Mouse (Mus musculus) heart, postnatal 4 days (tissue): ENCODE measurements around the gene Hdac11. TPM values are rescaled to one million over a fixed set of nuclear protein-coding genes. Genes with fewer than 3 reads are reported as not detected.

Experiments used
- DNase-seq: peaks from one replicate; pipeline ENCODE4 v3.0.0; 2021
- total RNA-seq, 2 experiments: library from RNA; stranded (reverse); gene quantifications; 2 replicates each; pipeline ENCODE4 v1.2.3; 2021

Gene Hdac11
- total RNA-seq, 2 experiments from 2014 or later: 11.4 to 12.5 TPM

- DNase-seq: no peak
Observed at GRCm38 (mm10) chr6:91137343-91137956, 19.0 kb upstream of the Hdac11 start.

- peak; percentile 88 for DNase-seq
Observed at GRCm38 (mm10) chr6:91139846-91140245, 16.6 kb upstream of the Hdac11 start.

- DNase-seq: no peak
Observed at GRCm38 (mm10) chr6:91145056-91145455, 11.4 kb upstream of the Hdac11 start.

- DNase-seq: no peak
Observed at GRCm38 (mm10) chr6:91145572-91145971, 10.9 kb upstream of the Hdac11 start.

- DNase-seq: no peak
Observed at GRCm38 (mm10) chr6:91146443-91147151, 9.9 kb upstream of the Hdac11 start.

- no peak for DNase-seq
Observed at GRCm38 (mm10) chr6:91147152-91147770, 9.2 kb upstream of the Hdac11 start.

GRCm38 (mm10) chr6:91152892-91153548 lies 3.4 kb upstream of the Hdac11 start:
- no peak for DNase-seq

GRCm38 (mm10) chr6:91153549-91154064 lies 2.9 kb upstream of the Hdac11 start:
- DNase-seq: no peak

GRCm38 (mm10) chr6:91154685-91155084 lies 1.8 kb upstream of the Hdac11 start:
- DNase-seq: no peak

GRCm38 (mm10) chr6:91155286-91155685 lies 1.2 kb upstream of the Hdac11 start:
- DNase-seq: no peak

GRCm38 (mm10) chr6:91156062-91156461 lies 403 bp upstream of the Hdac11 start:
- no peak for DNase-seq

GRCm38 (mm10) chr6:91157237-91157570 lies 739 bp downstream of the Hdac11 start:
- DNase-seq: no peak

- no peak for DNase-seq
Observed at GRCm38 (mm10) chr6:91159047-91159446, 2.6 kb downstream of the Hdac11 start.

- DNase-seq: peak; percentile 62
Observed at GRCm38 (mm10) chr6:91160399-91160798, 3.9 kb downstream of the Hdac11 start.

- no peak for DNase-seq
Observed at GRCm38 (mm10) chr6:91160976-91161375, 4.5 kb downstream of the Hdac11 start.

- DNase-seq: no peak
Observed at GRCm38 (mm10) chr6:91161506-91162235, 5.2 kb downstream of the Hdac11 start.

- no peak for DNase-seq
Observed at GRCm38 (mm10) chr6:91162314-91162713, 5.8 kb downstream of the Hdac11 start.

GRCm38 (mm10) chr6:91163195-91163911 lies 6.9 kb downstream of the Hdac11 start:
- no peak for DNase-seq

- no peak for DNase-seq
Observed at GRCm38 (mm10) chr6:91164584-91164983, 8.1 kb downstream of the Hdac11 start.

GRCm38 (mm10) chr6:91165210-91165609 lies 8.7 kb downstream of the Hdac11 start:
- peak; percentile 83 for DNase-seq

- no peak for DNase-seq
Observed at GRCm38 (mm10) chr6:91167828-91168227, 11.4 kb downstream of the Hdac11 start.

GRCm38 (mm10) chr6:91169129-91169528 lies 12.7 kb downstream of the Hdac11 start:
- no peak for DNase-seq
